Mouse (Mus musculus) heart, embryonic 11.5 days (tissue): ENCODE measurements around the gene Dnaja4. TPM values are rescaled to one million over a fixed set of nuclear protein-coding genes. Genes with fewer than 3 reads are reported as not detected.

ENCODE experiments used
- microRNA-seq: library from miRNA; unstranded; fragments of <30 nt; microRNA quantifications from one replicate; pipeline ENCODE4, GENCODE M21; 2016; ENCODE audit warnings: borderline number of aligned reads
- polyA plus RNA-seq: library from polyadenylated mRNA; unstranded; fragments of >200 nt; fragmentation: Nextera tagmentation; extraction: Ambion mirVana; gene quantifications from 2 replicates; pipeline ENCODE4 v1.2.1, GENCODE M21; 2014

Dnaja4 gene
- polyA plus RNA-seq, 1 experiment from 2014 or later, result 19.0 TPM

Small RNA genes lying within 50 kb of the gene (microRNA-seq; reads per million reads assigned to microRNA genes)
- not detected for gene Mir5710

Other genes with a start within 250 kb of the Dnaja4 start
- 7.6 and 12.5 TPM in 2 replicates for gene Dmxl2, start 197.2 kb upstream of the Dnaja4 start, polyA plus RNA-seq
- not detected in 2 replicates for gene Sh2d7, start 159.9 kb upstream of the Dnaja4 start, polyA plus RNA-seq
- gene Cib2, start 138.7 kb upstream of the Dnaja4 start, polyA plus RNA-seq, result 6.1 TPM in 2 replicates
- 441 and 486 TPM in 2 replicates for gene Idh3a, start 112.5 kb upstream of the Dnaja4 start, polyA plus RNA-seq
- 0.24 and 0.36 TPM in 2 replicates for gene Acsbg1, start 37.0 kb upstream of the Dnaja4 start, polyA plus RNA-seq
- gene Wdr61, start 35.6 kb downstream of the Dnaja4 start, polyA plus RNA-seq, result 124 and 128 TPM in 2 replicates
- 50.3 and 56.9 TPM in 2 replicates for gene Crabp1, start 65.9 kb downstream of the Dnaja4 start, polyA plus RNA-seq
- gene Ireb2, start 164.9 kb downstream of the Dnaja4 start, polyA plus RNA-seq, result 33.4 and 38.2 TPM in 2 replicates
- gene Hykk, start 218.4 kb downstream of the Dnaja4 start, polyA plus RNA-seq, result 2.6 and 3.7 TPM in 2 replicates